Comparison of ENCODE assay signal across 17 mouse cellular contexts in genomic region chr11:80783460-80783859, GRCm38 (mm10). TPM values are rescaled to one million over a fixed set of nuclear protein-coding genes. Genes with fewer than 3 reads are reported as not detected.
DNase-seq lines count a peak whose midpoint lies in the region; ATAC-seq lines count a peak whose summit lies in the region.
"Had no signal": no experiment of that assay in that cellular context is flagged by ENCODE, and none has a peak within 500 bp of the region (broad histone marks: within the 10 kb centered on the region; RNA-seq: fewer than 3 reads in every experiment).

No protein-coding gene starts in this region.

- no peak for ATAC-seq in kidney, embryonic 14.5 days (ENCODE audit: low FRiP score, low TSS enrichment)
- ATAC-seq in kidney, embryonic 16.5 days (ENCODE audit: low FRiP score, low TSS enrichment): no peak
- peak; percentile 40 for ATAC-seq in erythroid progenitor cell, adult 5-6 weeks (replicated peaks; ENCODE audit: low FRiP score, poor library complexity, severe bottlenecking)
- ATAC-seq in liver, embryonic 13.5 days (ENCODE audit: low read depth): peak; percentile 25
- ATAC-seq in stomach, embryonic 16.5 days (ENCODE audit: insufficient read depth, low FRiP score): no peak
- ATAC-seq in midbrain, embryonic 16.5 days: no peak
- ATAC-seq in megakaryocyte, adult 5-6 weeks (ENCODE audit: poor library complexity, severe bottlenecking): no peak

- peak overlapping the region; percentile 47; the same call in 1 of the 2 replicates for H3K27ac ChIP-seq in kidney, embryonic 14.5 days (ENCODE audit: low read depth, low read length)
- no peak overlapping the region for H3K27ac ChIP-seq in kidney, embryonic 16.5 days (ENCODE audit: low read length)
- peak overlapping the region; percentile 100 for H3K27ac ChIP-seq in liver, embryonic 13.5 days
- H3K27ac ChIP-seq in stomach, embryonic 16.5 days (ENCODE audit: low read length): peak overlapping the region; percentile 97
- no peak overlapping the region for H3K27ac ChIP-seq in midbrain, embryonic 16.5 days (ENCODE audit: low read length)
- H3K27ac ChIP-seq: forebrain, embryonic 10.5 days; limb, embryonic 10.5 days had no signal

- peak; percentile 48 for DNase-seq in liver, embryonic 13.5 days
- no peak for DNase-seq in urinary bladder, postnatal 4 days (ENCODE audit: low spot score in 2 of 2)
- DNase-seq: cerebellum, adult 11 months; heart, postnatal 4 days; thymus, adult 18-20 months had no signal

- no peaks in the 10 kb centered on the region for H3K36me3 ChIP-seq in kidney, embryonic 14.5 days (ENCODE audit: control insufficient read depth, insufficient read depth, low read length)
- no peaks in the 10 kb centered on the region for H3K36me3 ChIP-seq in kidney, embryonic 16.5 days (ENCODE audit: insufficient read depth, low read length)
- H3K36me3 ChIP-seq in liver, embryonic 13.5 days: no peaks in the 10 kb centered on the region
- no peaks in the 10 kb centered on the region for H3K36me3 ChIP-seq in stomach, embryonic 16.5 days (ENCODE audit: control insufficient read depth, insufficient read depth, low read length)
- H3K36me3 ChIP-seq in midbrain, embryonic 16.5 days (ENCODE audit: control insufficient read depth, insufficient read depth, low read length): no peaks in the 10 kb centered on the region
- H3K36me3 ChIP-seq: forebrain, embryonic 10.5 days; heart, embryonic 12.5 days; limb, embryonic 10.5 days; lung, embryonic 15.5 days had no signal

- H3K4me1 ChIP-seq in kidney, embryonic 14.5 days (ENCODE audit: control insufficient read depth, insufficient read depth, low read length): 0 out of 2 replicates have a peak, but pooled peaks cover 7% of the 10 kb centered on the region
- H3K4me1 ChIP-seq in kidney, embryonic 16.5 days (ENCODE audit: insufficient read depth, low read length): peaks cover 9% of the 10 kb centered on the region; the same call in 1 of the 2 replicates
- H3K4me1 ChIP-seq in liver, embryonic 13.5 days (replicated peaks): peaks cover 69% of the 10 kb centered on the region
- H3K4me1 ChIP-seq in stomach, embryonic 16.5 days (ENCODE audit: control insufficient read depth, insufficient read depth, low read length): 0 out of 2 replicates have a peak, but pooled peaks cover 3% of the 10 kb centered on the region
- H3K4me1 ChIP-seq in midbrain, embryonic 16.5 days (ENCODE audit: control insufficient read depth, insufficient read depth, low read length): peaks cover 6% of the 10 kb centered on the region; the same call in 1 of the 2 replicates

- H3K9ac ChIP-seq in kidney, embryonic 14.5 days (ENCODE audit: low read depth, low read length): no peak overlapping the region
- no peak overlapping the region for H3K9ac ChIP-seq in kidney, embryonic 16.5 days (replicated peaks; ENCODE audit: low read length)
- peak overlapping the region; percentile 71 for H3K9ac ChIP-seq in liver, embryonic 13.5 days
- H3K9ac ChIP-seq in stomach, embryonic 16.5 days (ENCODE audit: low read length): no peak overlapping the region
- H3K9ac ChIP-seq in midbrain, embryonic 16.5 days (ENCODE audit: low read depth, low read length): no peak overlapping the region
- H3K9ac ChIP-seq: heart, embryonic 12.5 days; lung, embryonic 15.5 days had no signal

- H3K9me3 ChIP-seq in kidney, embryonic 14.5 days (ENCODE audit: control insufficient read depth, low read length): no peaks in the 10 kb centered on the region
- H3K9me3 ChIP-seq in kidney, embryonic 16.5 days (ENCODE audit: low read length): no peaks in the 10 kb centered on the region
- no peaks in the 10 kb centered on the region for H3K9me3 ChIP-seq in liver, embryonic 13.5 days (replicated peaks)
- H3K9me3 ChIP-seq in stomach, embryonic 16.5 days (replicated peaks; ENCODE audit: control insufficient read depth, low read length): no peaks in the 10 kb centered on the region
- no peaks in the 10 kb centered on the region for H3K9me3 ChIP-seq in midbrain, embryonic 16.5 days (replicated peaks; ENCODE audit: control insufficient read depth, low read length, poor library complexity, severe bottlenecking)
- H3K9me3 ChIP-seq: forebrain, embryonic 10.5 days; heart, embryonic 12.5 days; limb, embryonic 10.5 days; lung, embryonic 15.5 days had no signal

- 70% methylated on average over 7 of the region's 7 CpGs for WGBS in kidney, embryonic 14.5 days
- 59% methylated on average over 7 of the region's 7 CpGs for WGBS in kidney, embryonic 16.5 days
- WGBS in liver, embryonic 13.5 days (ENCODE audit: insufficient replicate concordance): 12% methylated on average over 7 of the region's 7 CpGs
- WGBS in stomach, embryonic 16.5 days: 43% methylated on average over 7 of the region's 7 CpGs
- 82% methylated on average over 7 of the region's 7 CpGs for WGBS in midbrain, embryonic 16.5 days

- H3K4me2 ChIP-seq in kidney, embryonic 14.5 days (replicated peaks; ENCODE audit: low read depth, low read length): no peak overlapping the region
- no peak overlapping the region for H3K4me2 ChIP-seq in kidney, embryonic 16.5 days (replicated peaks; ENCODE audit: low read depth, low read length)
- H3K4me2 ChIP-seq in liver, embryonic 13.5 days: peak overlapping the region; percentile 69
- no peak overlapping the region; the same call in 1 of the 2 replicates for H3K4me2 ChIP-seq in stomach, embryonic 16.5 days (ENCODE audit: low read depth, low read length)
- H3K4me2 ChIP-seq in midbrain, embryonic 16.5 days (ENCODE audit: low read length): no peak overlapping the region
- H3K4me2 ChIP-seq: heart, embryonic 12.5 days; lung, embryonic 15.5 days had no signal

- H3K4me3 ChIP-seq in kidney, embryonic 14.5 days (ENCODE audit: low read length): no peak overlapping the region
- no peak overlapping the region for H3K4me3 ChIP-seq in kidney, embryonic 16.5 days (ENCODE audit: low read length)
- peak overlapping the region; percentile 41; the same call in 1 of the 2 replicates for H3K4me3 ChIP-seq in liver, embryonic 13.5 days (replicated peaks)
- H3K4me3 ChIP-seq in stomach, embryonic 16.5 days (replicated peaks; ENCODE audit: low read length): no peak overlapping the region
- no peak overlapping the region for H3K4me3 ChIP-seq in midbrain, embryonic 16.5 days (ENCODE audit: low read depth, low read length)
- H3K4me3 ChIP-seq: forebrain, embryonic 10.5 days; heart, embryonic 12.5 days; limb, embryonic 10.5 days; lung, embryonic 15.5 days had no signal

- no peaks in the 10 kb centered on the region for H3K27me3 ChIP-seq in kidney, embryonic 14.5 days (ENCODE audit: control insufficient read depth, insufficient read depth, low read length)
- H3K27me3 ChIP-seq in kidney, embryonic 16.5 days (ENCODE audit: insufficient read depth, low read length): no peaks in the 10 kb centered on the region
- H3K27me3 ChIP-seq in liver, embryonic 13.5 days: no peaks in the 10 kb centered on the region
- H3K27me3 ChIP-seq in stomach, embryonic 16.5 days (ENCODE audit: control insufficient read depth, insufficient read depth, low read length): no peaks in the 10 kb centered on the region
- 0 out of 2 replicates have a peak, but pooled peaks cover 2% of the 10 kb centered on the region for H3K27me3 ChIP-seq in midbrain, embryonic 16.5 days (ENCODE audit: control insufficient read depth, insufficient read depth, low read depth, low read length)
- H3K27me3 ChIP-seq: heart, embryonic 12.5 days; lung, embryonic 15.5 days; Patski had no signal

RNA-seq across cellular contexts. Expression of gene Myo1d, which starts 3.6 kb away (rescaled TPM):
- 10.7 and 16.0 TPM in 2 replicates for polyA plus RNA-seq in kidney, embryonic 14.5 days (2014; fragmentation: Nextera tagmentation; extraction: Ambion mirVana)
- polyA plus RNA-seq in kidney, embryonic 16.5 days (2015; fragmentation: Nextera tagmentation; extraction: Ambion mirVana): 15.8 and 19.1 TPM in 2 replicates
- total RNA-seq in erythroid progenitor cell, adult 5-6 weeks (2015; ENCODE audit: low replicate concordance): 33.2 and 40.7 TPM in 2 replicates
- 21.6 and 26.4 TPM in 2 replicates for total RNA-seq in erythroid progenitor cell, adult 5-6 weeks (2017; ENCODE audit: low replicate concordance)
- polyA plus RNA-seq in liver, embryonic 13.5 days (2015; fragmentation: Nextera tagmentation; extraction: Ambion mirVana): 5.2 and 6.3 TPM in 2 replicates
- polyA plus RNA-seq in stomach, embryonic 16.5 days (2015; fragmentation: Nextera tagmentation; extraction: Ambion mirVana): 31.7 and 33.8 TPM in 2 replicates
- 2.7 and 2.9 TPM in 2 replicates for polyA plus RNA-seq in midbrain, embryonic 16.5 days (2015; fragmentation: Nextera tagmentation; extraction: Ambion mirVana)
- total RNA-seq in megakaryocyte, adult 5-6 weeks (2015): 5.6 and 6.2 TPM in 2 replicates
- 3.0 and 4.2 TPM in 2 replicates for total RNA-seq in megakaryocyte, adult 5-6 weeks (2017)

RNA-seq across cellular contexts. Expression of gene Tmem98, which starts 26.5 kb away (rescaled TPM):
- polyA plus RNA-seq in kidney, embryonic 14.5 days (2014; fragmentation: Nextera tagmentation; extraction: Ambion mirVana): 111 and 115 TPM in 2 replicates
- 113 and 119 TPM in 2 replicates for polyA plus RNA-seq in kidney, embryonic 16.5 days (2015; fragmentation: Nextera tagmentation; extraction: Ambion mirVana)
- 3.6 TPM in 1 of 2 replicates, not detected in the other for total RNA-seq in erythroid progenitor cell, adult 5-6 weeks (2015; ENCODE audit: low replicate concordance)
- total RNA-seq in erythroid progenitor cell, adult 5-6 weeks (2017; ENCODE audit: low replicate concordance): not detected in 2 replicates
- polyA plus RNA-seq in liver, embryonic 13.5 days (2015; fragmentation: Nextera tagmentation; extraction: Ambion mirVana): 11.7 and 12.6 TPM in 2 replicates
- polyA plus RNA-seq in stomach, embryonic 16.5 days (2015; fragmentation: Nextera tagmentation; extraction: Ambion mirVana): 111 and 121 TPM in 2 replicates
- polyA plus RNA-seq in midbrain, embryonic 16.5 days (2015; fragmentation: Nextera tagmentation; extraction: Ambion mirVana): 18.6 and 19.6 TPM in 2 replicates
- total RNA-seq in megakaryocyte, adult 5-6 weeks (2015): 0.16 TPM in 1 of 2 replicates, not detected in the other
- total RNA-seq in megakaryocyte, adult 5-6 weeks (2017): 0.22 TPM in 1 of 2 replicates, not detected in the other
- total RNA-seq: neutrophil, adult 5-6 weeks had no signal

Comparison
In these comparisons a context has a peak if more than half of its experiments do, and no peak if none do; other contexts are left out.
1. H3K27ac ChIP-seq: peak in kidney, embryonic 14.5 days (single experiment), liver, embryonic 13.5 days (single experiment) and stomach, embryonic 16.5 days (single experiment); none in kidney, embryonic 16.5 days (single experiment) and midbrain, embryonic 16.5 days (single experiment).
2. ATAC-seq: peak in erythroid progenitor cell, adult 5-6 weeks (single experiment) and liver, embryonic 13.5 days (single experiment); none in kidney, embryonic 14.5 days (single experiment), kidney, embryonic 16.5 days (single experiment), stomach, embryonic 16.5 days (single experiment), midbrain, embryonic 16.5 days (single experiment) and megakaryocyte, adult 5-6 weeks (single experiment).